Mouse (Mus musculus): ENCODE results near the gene Rap2a. TPM values are rescaled to one million over a fixed set of nuclear protein-coding genes. Genes with fewer than 3 reads are reported as not detected.

Gene Rap2a
- total and polyA plus RNA-seq, 3 experiments = 1.3 to 1.5 (median 1.4) TPM

DNA sequence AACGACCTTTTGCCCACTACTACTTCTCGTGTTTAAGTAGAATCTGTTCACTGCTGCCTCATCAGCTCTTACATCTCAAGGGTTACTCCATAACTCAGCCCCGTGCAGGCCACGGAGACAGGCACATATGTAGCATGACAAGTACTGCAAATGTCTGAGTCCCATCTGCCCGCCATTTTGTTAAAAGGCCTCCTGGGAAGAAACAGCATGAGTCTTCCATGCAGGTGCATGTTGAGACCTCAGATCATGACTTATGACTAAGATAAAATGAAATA, 31.1 kb downstream of the Rap2a start:
- dilution Hi-C loops (cut with MboI; ENCODE audit: extremely low pct_ligation_motif_present, extremely low pct_unique_long_range_greater_than_20kb, low sequenced_read_pairs) = no loop called here
- Histone ChIP-seq H3K36me3 (replicated peaks in 1 of 2; ENCODE audit: control insufficient read depth in 1 of 2, insufficient read depth in 1 of 2, low read length in 1 of 2) (no peaks in the 10 kb centered on the region), H3K27ac (ENCODE audit: insufficient read depth, low read depth) (no peak overlapping the region), H3K27me3 (replicated peaks) (no peaks in the 10 kb centered on the region), H3K4me1 (ENCODE audit: control insufficient read depth in 1 of 2, insufficient read depth in 2 of 2) (no peaks in the 10 kb centered on the region), H3K79me2 (replicated peaks; ENCODE audit: control insufficient read depth, extremely low read depth, insufficient read depth, poor library complexity, severe bottlenecking) (no peaks in the 10 kb centered on the region), H3K9me3 (replicated peaks; ENCODE audit: low read length) (no peaks in the 10 kb centered on the region), H3K4me2 (ENCODE audit: insufficient read depth, low read depth, poor library complexity, severe bottlenecking) (no peak overlapping the region), H3K9ac (ENCODE audit: insufficient read depth, low read depth) (no peak overlapping the region), H3K4me3 (replicated peaks in 1 of 3; ENCODE audit: low read depth in 2 of 3, low read length in 2 of 3, poor library complexity in 1 of 3) (no peak overlapping the region)
- no peak for DNase-seq (ENCODE audit: extremely low read depth)
- TF ChIP-seq NRF1 (IDR thresholded peaks at IDR 0.05; ENCODE audit: low read depth, low read length) (no peak), JUN (IDR thresholded peaks at IDR 0.05; ENCODE audit: insufficient read depth, low read depth, low read length) (no peak), RCOR1 (conservative IDR thresholded peaks at IDR 0.05; ENCODE audit: low read depth, low read length) (no peak), ZKSCAN1 (IDR thresholded peaks at IDR 0.05; ENCODE audit: borderline replicate concordance, low read depth, low read length) (no peak), HCFC1 (IDR thresholded peaks at IDR 0.05; ENCODE audit: low read depth, low read length) (no peak), CTCF (conservative IDR thresholded peaks at IDR 0.05 in 1 of 2, IDR thresholded peaks at IDR 0.05 in 1 of 2; ENCODE audit: low read depth in 2 of 2, low read length in 2 of 2) (no peak), MAX (IDR thresholded peaks at IDR 0.05; ENCODE audit: low read length) (no peak), MEF2A (IDR thresholded peaks at IDR 0.05; ENCODE audit: borderline replicate concordance, low read depth, low read length) (no peak), RAD21 (IDR thresholded peaks at IDR 0.05; ENCODE audit: low read depth, low read length) (no peak), MYC (IDR thresholded peaks at IDR 0.05; ENCODE audit: low read depth, low read length) (no peak), JUND (conservative IDR thresholded peaks at IDR 0.05; ENCODE audit: low read depth, low read length) (no peak), MAFK (IDR thresholded peaks at IDR 0.05; ENCODE audit: insufficient replicate concordance, low read length) (no peak), EP300 (IDR thresholded peaks at IDR 0.05; ENCODE audit: low read length) (no peak), SMC3 (IDR thresholded peaks at IDR 0.05; ENCODE audit: low read depth, low read length) (no peak), PAX5 (IDR thresholded peaks at IDR 0.05; ENCODE audit: low read length) (no peak), E2F4 (IDR thresholded peaks at IDR 0.05; ENCODE audit: insufficient replicate concordance, low read depth, low read length) (no peak), POLR2AphosphoS2 (IDR thresholded peaks at IDR 0.05; ENCODE audit: low read depth, low read length) (no peak)
- in situ Hi-C loops (cut with MboI; ENCODE audit: low pct_ligation_motif_present, low pct_unique_long_range_greater_than_20kb, low sequenced_read_pairs) = no loop called here

DNA sequence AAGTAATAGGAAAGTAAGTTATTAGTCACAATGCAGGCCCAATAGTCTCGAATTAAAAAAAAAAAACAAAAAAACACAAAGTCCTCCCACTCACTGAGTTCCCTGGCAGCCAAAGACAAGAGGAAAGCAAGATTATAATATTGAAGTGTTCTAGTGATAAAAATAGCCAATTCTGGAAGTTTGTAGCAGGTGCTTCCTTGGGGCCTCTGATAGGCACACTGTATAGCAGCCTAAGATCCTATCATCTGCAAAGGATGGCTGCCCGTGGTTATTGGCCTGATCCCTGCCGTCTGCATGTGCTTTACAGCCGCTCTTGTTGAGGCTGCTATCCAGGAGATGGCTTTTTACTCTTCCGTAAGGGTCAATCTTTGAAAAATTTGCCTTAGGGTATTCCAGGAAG, 33.6 kb downstream of the Rap2a start:
- in situ Hi-C loops (cut with MboI; ENCODE audit: low pct_ligation_motif_present, low pct_unique_long_range_greater_than_20kb, low sequenced_read_pairs) (no loop called here), dilution Hi-C loops (cut with MboI; ENCODE audit: extremely low pct_ligation_motif_present, extremely low pct_unique_long_range_greater_than_20kb, low sequenced_read_pairs) (no loop called here)
- Histone ChIP-seq H3K4me2 (ENCODE audit: insufficient read depth, low read depth, poor library complexity, severe bottlenecking) (no peak overlapping the region), H3K4me1 (ENCODE audit: control insufficient read depth in 1 of 2, insufficient read depth in 2 of 2) (no peaks in the 10 kb centered on the region), H3K27me3 (replicated peaks) (no peaks in the 10 kb centered on the region), H3K79me2 (replicated peaks; ENCODE audit: control insufficient read depth, extremely low read depth, insufficient read depth, poor library complexity, severe bottlenecking) (no peaks in the 10 kb centered on the region), H3K9me3 (replicated peaks; ENCODE audit: low read length) (no peaks in the 10 kb centered on the region), H3K36me3 (replicated peaks in 1 of 2; ENCODE audit: control insufficient read depth in 1 of 2, insufficient read depth in 1 of 2, low read length in 1 of 2) (no peaks in the 10 kb centered on the region), H3K9ac (ENCODE audit: insufficient read depth, low read depth) (no peak overlapping the region), H3K4me3 (replicated peaks in 1 of 3; ENCODE audit: low read depth in 2 of 3, low read length in 2 of 3, poor library complexity in 1 of 3) (no peak overlapping the region), H3K27ac (ENCODE audit: insufficient read depth, low read depth) (no peak overlapping the region)
- TF ChIP-seq NELFE (IDR thresholded peaks at IDR 0.05; ENCODE audit: low read depth, low read length) (no peak), TBP (conservative IDR thresholded peaks at IDR 0.05; ENCODE audit: low read depth, low read length) (no peak), JUN (IDR thresholded peaks at IDR 0.05; ENCODE audit: insufficient read depth, low read depth, low read length) (no peak), RCOR1 (conservative IDR thresholded peaks at IDR 0.05; ENCODE audit: low read depth, low read length) (no peak), RAD21 (IDR thresholded peaks at IDR 0.05; ENCODE audit: low read depth, low read length) (no peak), UBTF (IDR thresholded peaks at IDR 0.05; ENCODE audit: low read depth, low read length) (no peak), MAZ (IDR thresholded peaks at IDR 0.05; ENCODE audit: low read depth, low read length) (no peak), SMC3 (IDR thresholded peaks at IDR 0.05; ENCODE audit: low read depth, low read length) (no peak), KAT2A (IDR thresholded peaks at IDR 0.05; ENCODE audit: insufficient replicate concordance, low read length) (no peak), ZMIZ1 (IDR thresholded peaks at IDR 0.05; ENCODE audit: low read depth, low read length) (no peak), POLR2AphosphoS2 (IDR thresholded peaks at IDR 0.05; ENCODE audit: low read depth, low read length) (no peak), TCF12 (IDR thresholded peaks at IDR 0.05; ENCODE audit: low read depth, low read length) (no peak), MAX (IDR thresholded peaks at IDR 0.05; ENCODE audit: low read length) (no peak), CHD1 (IDR thresholded peaks at IDR 0.05; ENCODE audit: low read depth, low read length) (no peak), ZC3H11A (IDR thresholded peaks at IDR 0.05; ENCODE audit: low read depth, low read length) (no peak), USF2 (conservative IDR thresholded peaks at IDR 0.05; ENCODE audit: low read depth, low read length) (no peak), NRF1 (IDR thresholded peaks at IDR 0.05; ENCODE audit: low read depth, low read length) (no peak), CHD2 (IDR thresholded peaks at IDR 0.05; ENCODE audit: low read length) (no peak), ETS1 (conservative IDR thresholded peaks at IDR 0.05; ENCODE audit: low read depth, low read length) (no peak)
- DNase-seq (ENCODE audit: extremely low read depth) = no peak

All from CH12.LX (cell line).